Mouse (Mus musculus) liver, postnatal 0 days (tissue): ENCODE results near the gene Kif15. TPM values are rescaled to one million over a fixed set of nuclear protein-coding genes. Genes with fewer than 3 reads are reported as not detected.

Experiments used
- ATAC-seq: fragments of 200-750 bp; cut with Nextera tagmentation; 2 replicates; pipeline ENCODE4 v1.8.0; 2017; ENCODE audit warnings: mild to moderate bottlenecking, moderate library complexity
- DNase-seq: peaks from one replicate; pipeline ENCODE4 v3.0.0-alpha.2; 2016
- H3K27ac ChIP-seq: fragments of 300-500 bp; sonication (generic); 2 replicates; pipeline ENCODE4 v1.5.1; 2014; ENCODE audit warnings: antibody characterized with exemption, moderate library complexity, mild to moderate bottlenecking, low read depth
- H3K27me3 ChIP-seq: fragments of 300-500 bp; sonication (generic); 2 replicates; pipeline ENCODE4 v1.6.1; 2014; ENCODE audit warnings: low read length, control low read depth, mixed read lengths; ENCODE audit not compliant: insufficient read depth
- H3K36me3 ChIP-seq: fragments of 300-500 bp; sonication (generic); replicated peaks from 2 replicates; pipeline ENCODE4 v1.6.1; 2014; ENCODE audit warnings: mild to moderate bottlenecking, control low read depth, low read length, moderate library complexity, mixed read lengths; ENCODE audit not compliant: insufficient read depth
- H3K4me1 ChIP-seq: fragments of 300-500 bp; sonication (generic); 2 replicates; pipeline ENCODE4 v1.6.1; 2014; ENCODE audit warnings: antibody characterized with exemption, mild to moderate bottlenecking, control low read depth; ENCODE audit not compliant: insufficient read depth
- H3K4me2 ChIP-seq: fragments of 300-500 bp; sonication (generic); 2 replicates; pipeline ENCODE4 v1.6.1; 2014; ENCODE audit warnings: low read depth, mild to moderate bottlenecking, low read length, moderate library complexity, mixed read lengths
- H3K4me3 ChIP-seq: fragments of 300-500 bp; sonication (generic); 2 replicates; pipeline ENCODE4 v1.5.1; 2014; ENCODE audit warnings: low read depth, low read length
- H3K9ac ChIP-seq: fragments of 300-500 bp; sonication (generic); replicated peaks from 2 replicates; pipeline ENCODE4 v1.6.1; 2014; ENCODE audit warnings: mild to moderate bottlenecking, moderate library complexity
- H3K9me3 ChIP-seq: fragments of 300-500 bp; sonication (generic); 2 replicates; pipeline ENCODE4 v1.6.1; 2016; ENCODE audit warnings: mild to moderate bottlenecking, control low read depth, low read length, mixed read lengths
- CTCF ChIP-seq: sonication (generic); IDR thresholded peaks from 2 replicates; pipeline ENCODE4 v1.5.1; 2016; ENCODE audit warnings: antibody characterized with exemption, low read depth
- EP300 ChIP-seq: IDR thresholded peaks from 2 replicates; pipeline ENCODE4 v1.6.1; 2016; ENCODE audit warnings: antibody characterized with exemption, low read depth, mild to moderate bottlenecking
- WGBS: fragments of 180-500 bp; shearing (Covaris S2); extraction: QIAGEN DNeasy Blood & Tissue Kit; methylation state at CpG from one replicate; pipeline ENCODE4 v1.1.7; 2014; ENCODE audit not compliant: insufficient replicate concordance; 5-methylcytosine and 5-hydroxymethylcytosine counted together
- polyA plus RNA-seq: library from polyadenylated mRNA; unstranded; fragments of >200 nt; fragmentation: Nextera tagmentation; extraction: Ambion mirVana; gene quantifications from 2 replicates; pipeline ENCODE4 v1.2.1, GENCODE M21; 2015

Kif15 gene
- polyA plus RNA-seq, 1 experiment from 2014 or later = 14.4 TPM

- no peak for DNase-seq
- no peak for ATAC-seq
- 68% methylated on average over 3 of the region's 3 CpGs for WGBS
- no peak overlapping the region for H3K9ac ChIP-seq
- TF ChIP-seq EP300 (no peak), CTCF (no peak)
- H3K9me3 ChIP-seq = no peaks in the 10 kb centered on the region; the same call in 1 of the 2 replicates
- H3K4me3 ChIP-seq = no peak overlapping the region
- peaks cover 33% of the 10 kb centered on the region for H3K36me3 ChIP-seq
- H3K4me2 ChIP-seq = no peak overlapping the region
- no peak overlapping the region for H3K27ac ChIP-seq
- no peaks in the 10 kb centered on the region for H3K4me1 ChIP-seq
- no peaks in the 10 kb centered on the region for H3K27me3 ChIP-seq
Measured at GRCm38 (mm10) chr9:122928915-122929314, 21.9 kb upstream of the Kif15 start.

GRCm38 (mm10) chr9:122998406-122999192, 47.8 kb downstream of the Kif15 start:
- ATAC-seq (no peak), DNase-seq (no peak)
- Histone ChIP-seq H3K4me2 (no peak overlapping the region), H3K9me3 (no peaks in the 10 kb centered on the region), H3K36me3 (peaks cover 67% of the 10 kb centered on the region), H3K4me3 (no peak overlapping the region), H3K27me3 (no peaks in the 10 kb centered on the region), H3K27ac (no peak overlapping the region), H3K9ac (no peak overlapping the region), H3K4me1 (no peaks in the 10 kb centered on the region)
- WGBS = 68% methylated on average over 10 of the region's 10 CpGs
- TF ChIP-seq CTCF (no peak), EP300 (no peak)

GRCm38 (mm10) chr9:122999193-122999586, 48.3 kb downstream of the Kif15 start:
- TF ChIP-seq EP300 (no peak), CTCF (no peak)
- no peak for DNase-seq
- Histone ChIP-seq H3K4me1 (no peaks in the 10 kb centered on the region), H3K27ac (no peak overlapping the region), H3K4me2 (no peak overlapping the region), H3K4me3 (no peak overlapping the region), H3K27me3 (no peaks in the 10 kb centered on the region), H3K9me3 (no peaks in the 10 kb centered on the region), H3K9ac (no peak overlapping the region), H3K36me3 (peaks cover 73% of the 10 kb centered on the region)
- no peak for ATAC-seq
- WGBS = 86% methylated on average over 4 of the region's 4 CpGs

- Histone ChIP-seq H3K9ac (no peak overlapping the region), H3K27me3 (no peaks in the 10 kb centered on the region), H3K27ac (no peak overlapping the region), H3K9me3 (no peaks in the 10 kb centered on the region), H3K4me2 (no peak overlapping the region), H3K36me3 (peaks cover 79% of the 10 kb centered on the region), H3K4me1 (no peaks in the 10 kb centered on the region), H3K4me3 (no peak overlapping the region)
- ATAC-seq (no peak), DNase-seq (no peak)
- TF ChIP-seq CTCF (no peak), EP300 (no peak)
- WGBS = 96% methylated on average over 2 of the region's 2 CpGs
Measured at GRCm38 (mm10) chr9:123004718-123005117, 53.9 kb downstream of the Kif15 start.

- H3K27me3 ChIP-seq = no peaks in the 10 kb centered on the region
- no peak overlapping the region for H3K4me2 ChIP-seq
- H3K9me3 ChIP-seq = no peaks in the 10 kb centered on the region
- no peak overlapping the region for H3K27ac ChIP-seq
- ATAC-seq (no peak), DNase-seq (no peak)
- TF ChIP-seq CTCF = peak; percentile 46
- no peak for TF ChIP-seq EP300
- 86% methylated on average over 6 of the region's 6 CpGs for WGBS
- no peak overlapping the region for H3K9ac ChIP-seq
- H3K4me1 ChIP-seq = no peaks in the 10 kb centered on the region
- H3K36me3 ChIP-seq = peaks cover 81% of the 10 kb centered on the region
- no peak overlapping the region for H3K4me3 ChIP-seq
Measured at GRCm38 (mm10) chr9:123006071-123006470, 55.2 kb downstream of the Kif15 start.

- H3K36me3 ChIP-seq = peaks cover 18% of the 10 kb centered on the region; the same call in 1 of the 2 replicates
- H3K4me2 ChIP-seq = peak within 1 kb of the TSS; percentile 87
- ATAC-seq = peak; percentile 98
- DNase-seq = peak; percentile 90
- peak within 1 kb of the TSS; percentile 57 for H3K4me3 ChIP-seq
- peak within 1 kb of the TSS; percentile 73 for H3K9ac ChIP-seq
- H3K27me3 ChIP-seq = no peaks in the 10 kb centered on the region
- H3K4me1 ChIP-seq = peaks cover 5% of the 10 kb centered on the region
- no peaks in the 10 kb centered on the region for H3K9me3 ChIP-seq
- TF ChIP-seq CTCF = no peak
- TF ChIP-seq EP300 = no peak
- under 1% methylated on average over 50 of the region's 69 CpGs for WGBS
- H3K27ac ChIP-seq = peak within 1 kb of the TSS; percentile 95
Measured at GRCm38 (mm10) chr9:123020995-123021631, 70.3 kb downstream of the Kif15 start, which contains the start of gene Tmem42. TSS of gene Tmem42 (plus strand) at chr9:123021326.
